Mouse (Mus musculus): ENCODE measurements around the gene Tat.
A peak's percentile ranks its signal among the peaks of the same experiment; 100 is the strongest.

DNA sequence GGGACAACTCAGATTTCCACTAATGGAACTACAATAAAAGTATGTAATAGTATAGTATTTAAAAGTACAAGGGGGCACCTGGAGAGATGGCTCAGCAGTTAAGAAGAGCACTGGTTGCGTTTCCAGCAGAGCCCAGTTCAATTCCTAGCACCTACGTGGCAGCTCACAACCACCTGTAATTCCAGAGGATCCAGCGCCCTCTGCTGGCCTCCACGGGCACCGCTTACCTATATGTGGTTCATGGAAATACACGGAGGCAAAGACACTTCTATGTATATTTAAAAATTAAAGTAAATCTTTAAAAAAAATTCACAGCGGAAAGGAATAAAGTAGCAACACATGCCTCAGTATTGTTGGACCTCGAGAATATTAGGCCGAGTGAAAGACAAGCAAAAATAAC, 12.7 kb downstream of the Tat start:
- TF ChIP-seq POLR2A (IDR thresholded peaks at IDR 0.05; ENCODE audit: low read depth, low read length) (no peak), CTCF (IDR thresholded peaks at IDR 0.05; ENCODE audit: extremely low read depth, insufficient read depth, insufficient read length, insufficient replicate concordance) (peak; percentile 28; the same call in 1 of the 2 replicates)

All from spleen, adult 2 months (tissue).